Mouse (Mus musculus) intestine, embryonic 14.5 days (tissue): Measurements from ENCODE around the gene Reln. TPM values are rescaled to one million over a fixed set of nuclear protein-coding genes. Genes with fewer than 3 reads are reported as not detected.

ENCODE experiments used
- ATAC-seq: fragments of 200-750 bp; cut with Nextera tagmentation; replicated peaks from 2 replicates; pipeline ENCODE4 v1.8.0; 2017; ENCODE audit warnings: low read depth, moderate number of reproducible peaks, moderate TSS enrichment, moderate library complexity; ENCODE audit not compliant: low FRiP score, low TSS enrichment
- DNase-seq: peaks from one replicate; pipeline ENCODE4 v3.0.0-alpha.2; 2018; ENCODE audit warnings: low spot score
- H3K27ac ChIP-seq: fragments of 300-500 bp; sonication (generic); 2 replicates; pipeline ENCODE4 v1.5.1; 2014; ENCODE audit warnings: low read depth, mild to moderate bottlenecking, control low read depth
- H3K27me3 ChIP-seq: fragments of 300-500 bp; sonication (generic); replicated peaks from 2 replicates; pipeline ENCODE4 v1.6.1; 2014; ENCODE audit warnings: low read length, control low read depth; ENCODE audit not compliant: control insufficient read depth, insufficient read depth
- H3K36me3 ChIP-seq: fragments of 300-500 bp; sonication (generic); 2 replicates; pipeline ENCODE4 v1.6.1; 2014; ENCODE audit warnings: low read length, control low read depth; ENCODE audit not compliant: control insufficient read depth, insufficient read depth
- H3K4me1 ChIP-seq: fragments of 300-500 bp; sonication (generic); replicated peaks from 2 replicates; pipeline ENCODE4 v1.6.1; 2014; ENCODE audit warnings: low read length, control low read depth, mixed read lengths; ENCODE audit not compliant: control insufficient read depth, insufficient read depth
- H3K4me2 ChIP-seq: fragments of 300-500 bp; sonication (generic); 2 replicates; pipeline ENCODE4 v1.6.1; 2014; ENCODE audit warnings: low read length
- H3K4me3 ChIP-seq: fragments of 300-500 bp; sonication (generic); 2 replicates; pipeline ENCODE4 v1.5.1; 2014; ENCODE audit warnings: low read depth, low read length, control low read depth, mixed read lengths
- H3K9ac ChIP-seq: fragments of 300-500 bp; sonication (generic); 2 replicates; pipeline ENCODE4 v1.6.1; 2014; ENCODE audit warnings: mild to moderate bottlenecking, low read length
- H3K9me3 ChIP-seq: fragments of 300-500 bp; sonication (generic); 2 replicates; pipeline ENCODE4 v1.6.1; 2016; ENCODE audit warnings: low read length, control low read depth; ENCODE audit not compliant: control insufficient read depth
- WGBS: fragments of 180-500 bp; shearing (Covaris S2); extraction: QIAGEN DNeasy Blood & Tissue Kit; methylation state at CpG from one replicate; pipeline ENCODE4 v1.1.7; 2014; 5-methylcytosine and 5-hydroxymethylcytosine counted together
- polyA plus RNA-seq: library from polyadenylated mRNA; unstranded; fragments of >200 nt; fragmentation: Nextera tagmentation; extraction: Ambion mirVana; gene quantifications from 2 replicates; pipeline ENCODE4 v1.2.1, GENCODE M21; 2014

Gene Reln
- polyA plus RNA-seq, 1 experiment from 2014 or later: 3.7 TPM

DNA sequence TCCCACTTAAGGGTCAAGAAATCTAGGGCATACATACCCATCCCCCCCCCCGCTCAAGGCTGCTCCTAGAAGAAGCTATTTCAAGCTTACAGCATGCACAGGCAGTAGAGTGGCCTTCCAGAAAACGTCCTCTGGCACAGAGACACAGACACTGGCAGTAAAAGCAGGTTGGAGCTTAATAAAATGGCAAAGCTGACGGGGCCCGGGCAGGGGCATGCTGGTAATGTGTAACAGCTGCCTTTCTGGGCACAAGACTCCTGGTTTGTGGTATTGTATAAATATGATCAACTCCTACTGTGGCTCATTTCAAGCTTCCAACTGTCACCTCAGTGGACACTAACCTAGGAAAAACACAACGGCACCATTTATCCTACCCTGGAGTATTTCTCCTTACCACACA, 42.2 kb downstream of the Reln start:
- H3K27me3 ChIP-seq: no peaks in the 10 kb centered on the region
- H3K4me2 ChIP-seq: no peak overlapping the region
- no peak overlapping the region for H3K4me3 ChIP-seq
- H3K4me1 ChIP-seq: no peaks in the 10 kb centered on the region
- no peaks in the 10 kb centered on the region for H3K9me3 ChIP-seq
- no peak overlapping the region for H3K27ac ChIP-seq
- ATAC-seq (no peak), DNase-seq (no peak)
- no peak overlapping the region for H3K9ac ChIP-seq
- 78% methylated on average over 5 of the region's 5 CpGs for WGBS
- H3K36me3 ChIP-seq: no peaks in the 10 kb centered on the region

DNA sequence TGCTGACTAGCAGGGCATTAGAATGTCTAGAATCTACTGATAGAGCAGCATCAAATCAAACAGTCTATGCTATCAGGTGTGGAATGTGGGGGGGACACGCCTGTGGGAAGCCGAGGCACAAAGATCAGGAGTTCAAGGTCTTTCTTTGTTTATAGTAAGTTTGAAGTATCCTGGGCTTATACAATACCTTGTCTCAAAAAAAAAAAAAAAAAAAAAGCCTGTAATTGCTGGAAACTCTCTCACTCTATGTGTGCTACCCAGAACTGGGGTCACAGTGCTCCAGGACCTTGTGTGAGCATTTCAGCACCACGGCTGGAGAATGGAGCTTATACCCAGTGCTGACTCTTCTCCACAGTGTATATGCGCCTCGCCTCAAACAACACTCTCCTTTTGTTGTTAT, 43.7 kb downstream of the Reln start:
- H3K4me1 ChIP-seq: no peaks in the 10 kb centered on the region
- H3K27me3 ChIP-seq: no peaks in the 10 kb centered on the region
- H3K9ac ChIP-seq: no peak overlapping the region
- 78% methylated on average over 5 of the region's 5 CpGs for WGBS
- DNase-seq: no peak
- ATAC-seq: no peak
- H3K36me3 ChIP-seq: no peaks in the 10 kb centered on the region
- no peak overlapping the region for H3K4me3 ChIP-seq
- no peaks in the 10 kb centered on the region for H3K9me3 ChIP-seq
- H3K27ac ChIP-seq: no peak overlapping the region
- no peak overlapping the region for H3K4me2 ChIP-seq

DNA sequence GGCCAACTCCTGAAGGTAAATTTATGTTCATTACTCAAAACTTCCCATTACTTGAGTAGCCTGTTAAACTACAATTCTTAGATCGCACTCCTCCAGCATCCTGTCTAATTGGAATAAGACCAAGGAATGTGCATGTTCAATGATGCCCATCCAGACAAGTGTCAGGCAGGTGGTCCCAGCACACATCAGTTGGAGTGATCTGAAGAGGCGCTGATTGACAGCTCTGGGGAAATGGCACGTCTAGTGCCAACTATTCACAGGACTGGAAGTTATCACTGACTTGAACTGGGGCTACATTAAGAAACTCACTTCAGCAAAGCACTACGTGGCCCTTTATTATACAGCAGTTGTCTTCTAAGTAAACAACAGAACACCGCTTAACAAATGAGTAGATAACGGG, 44.5 kb downstream of the Reln start:
- no peak overlapping the region for H3K9ac ChIP-seq
- H3K36me3 ChIP-seq: no peaks in the 10 kb centered on the region
- no peaks in the 10 kb centered on the region for H3K4me1 ChIP-seq
- no peaks in the 10 kb centered on the region for H3K9me3 ChIP-seq
- DNase-seq: no peak
- no peaks in the 10 kb centered on the region for H3K27me3 ChIP-seq
- no peak overlapping the region for H3K4me2 ChIP-seq
- H3K27ac ChIP-seq: no peak overlapping the region
- 71% methylated on average over 6 of the region's 6 CpGs for WGBS
- H3K4me3 ChIP-seq: no peak overlapping the region
- no peak for ATAC-seq

DNA sequence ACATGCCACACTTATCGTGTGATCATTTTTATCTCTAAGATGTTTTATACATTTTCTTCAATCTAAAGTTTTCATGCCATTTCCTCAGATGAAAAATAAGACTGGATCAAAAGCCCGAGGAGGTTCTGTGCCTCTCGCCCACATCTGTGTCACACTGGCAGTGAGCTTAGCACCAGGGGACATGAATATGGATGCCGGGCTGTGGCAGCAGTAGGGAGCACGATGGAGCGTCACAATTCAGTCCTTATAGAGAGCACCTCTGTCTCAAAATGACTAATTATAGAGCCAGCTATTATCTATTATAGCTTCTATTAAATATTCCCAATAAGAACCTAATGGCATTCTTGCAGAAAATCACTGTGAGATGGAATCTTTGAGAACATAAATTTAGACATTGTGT, 49.3 kb downstream of the Reln start:
- Histone ChIP-seq H3K4me2 (no peak overlapping the region), H3K27ac (no peak overlapping the region), H3K36me3 (no peaks in the 10 kb centered on the region), H3K4me3 (no peak overlapping the region), H3K9me3 (no peaks in the 10 kb centered on the region), H3K27me3 (no peaks in the 10 kb centered on the region), H3K4me1 (no peaks in the 10 kb centered on the region), H3K9ac (no peak overlapping the region)
- ATAC-seq (no peak), DNase-seq (no peak)
- WGBS: 85% methylated on average over 6 of the region's 6 CpGs

DNA sequence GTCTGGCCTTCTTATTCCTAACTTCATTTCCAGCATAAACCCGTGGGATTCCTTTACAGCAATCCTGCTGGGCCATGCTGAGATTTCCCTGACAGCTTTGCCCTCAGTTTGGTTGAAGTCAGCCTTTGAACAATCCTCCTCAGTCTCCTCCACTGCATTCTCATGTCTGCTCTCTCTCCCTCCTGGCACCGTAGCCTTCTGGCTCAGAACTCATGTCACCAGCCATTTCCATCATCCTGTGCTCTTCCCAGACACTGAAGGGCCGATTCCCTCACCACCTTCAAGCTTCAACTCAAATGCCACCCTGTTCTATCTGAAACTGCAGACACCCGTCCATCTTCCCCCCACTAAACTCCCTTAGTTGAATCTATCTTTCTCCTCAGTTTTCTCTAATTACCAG, 53.1 kb downstream of the Reln start:
- H3K4me3 ChIP-seq: no peak overlapping the region
- H3K36me3 ChIP-seq: no peaks in the 10 kb centered on the region
- ATAC-seq (no peak), DNase-seq (no peak)
- H3K27me3 ChIP-seq: no peaks in the 10 kb centered on the region
- no peaks in the 10 kb centered on the region for H3K9me3 ChIP-seq
- no peak overlapping the region for H3K4me2 ChIP-seq
- 78% methylated on average over 4 of the region's 4 CpGs for WGBS
- H3K4me1 ChIP-seq: no peaks in the 10 kb centered on the region
- H3K9ac ChIP-seq: no peak overlapping the region
- no peak overlapping the region for H3K27ac ChIP-seq

DNA sequence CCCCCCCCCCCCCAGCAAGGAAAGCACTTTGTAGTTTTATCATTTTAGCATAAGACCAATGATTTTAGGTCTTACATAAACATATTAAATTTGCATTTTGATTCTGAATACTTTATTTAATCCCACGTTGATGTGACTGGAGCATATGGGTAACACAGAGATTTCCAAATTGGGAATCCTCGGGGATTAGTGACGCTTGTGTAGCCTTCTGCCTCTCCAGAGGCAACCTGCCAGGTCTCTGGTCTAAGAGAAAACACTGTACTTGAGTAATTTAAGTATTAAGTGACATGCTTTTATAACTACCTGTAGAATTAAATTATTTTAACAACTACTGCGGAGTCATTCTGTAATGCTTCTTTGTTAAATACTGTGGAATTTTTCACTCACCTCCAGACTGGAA, 59.1 kb downstream of the Reln start:
- no peak overlapping the region for H3K9ac ChIP-seq
- ATAC-seq (no peak), DNase-seq (no peak)
- no peak overlapping the region for H3K27ac ChIP-seq
- no peaks in the 10 kb centered on the region for H3K36me3 ChIP-seq
- WGBS: 91% methylated on average over 4 of the region's 4 CpGs
- H3K27me3 ChIP-seq: no peaks in the 10 kb centered on the region
- no peaks in the 10 kb centered on the region for H3K4me1 ChIP-seq
- H3K4me3 ChIP-seq: no peak overlapping the region
- H3K4me2 ChIP-seq: no peak overlapping the region
- no peaks in the 10 kb centered on the region for H3K9me3 ChIP-seq

DNA sequence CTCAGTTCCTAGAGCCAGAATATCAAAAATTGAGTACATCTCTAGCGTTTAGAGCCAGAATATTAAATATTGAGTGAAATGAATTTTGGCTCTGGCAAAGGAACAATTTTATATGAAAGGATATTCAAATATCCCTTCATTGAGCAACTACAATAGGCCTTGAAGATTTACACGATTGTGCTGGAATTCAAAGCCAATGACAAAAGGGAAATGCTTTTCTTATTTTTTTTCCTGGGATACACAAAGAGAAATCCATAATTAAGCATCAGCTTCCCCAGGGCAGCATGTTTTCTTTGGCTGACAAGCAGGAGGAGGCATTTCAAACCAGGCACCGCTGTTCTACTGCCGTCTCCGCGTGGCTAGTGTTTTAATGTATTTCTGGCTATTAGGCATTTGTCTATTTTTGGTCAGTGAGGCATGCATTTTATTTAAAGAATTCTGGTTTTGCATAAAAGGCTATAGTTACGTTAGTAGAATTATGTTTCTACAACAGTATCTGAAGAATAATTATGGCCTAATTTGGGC, 62.3 kb downstream of the Reln start:
- Histone ChIP-seq H3K27ac (no peak overlapping the region), H3K9ac (no peak overlapping the region), H3K4me1 (no peaks in the 10 kb centered on the region), H3K9me3 (no peaks in the 10 kb centered on the region), H3K36me3 (no peaks in the 10 kb centered on the region), H3K4me2 (no peak overlapping the region), H3K27me3 (no peaks in the 10 kb centered on the region), H3K4me3 (no peak overlapping the region)
- WGBS: 83% methylated on average over 7 of the region's 7 CpGs
- ATAC-seq (no peak), DNase-seq (no peak)

DNA sequence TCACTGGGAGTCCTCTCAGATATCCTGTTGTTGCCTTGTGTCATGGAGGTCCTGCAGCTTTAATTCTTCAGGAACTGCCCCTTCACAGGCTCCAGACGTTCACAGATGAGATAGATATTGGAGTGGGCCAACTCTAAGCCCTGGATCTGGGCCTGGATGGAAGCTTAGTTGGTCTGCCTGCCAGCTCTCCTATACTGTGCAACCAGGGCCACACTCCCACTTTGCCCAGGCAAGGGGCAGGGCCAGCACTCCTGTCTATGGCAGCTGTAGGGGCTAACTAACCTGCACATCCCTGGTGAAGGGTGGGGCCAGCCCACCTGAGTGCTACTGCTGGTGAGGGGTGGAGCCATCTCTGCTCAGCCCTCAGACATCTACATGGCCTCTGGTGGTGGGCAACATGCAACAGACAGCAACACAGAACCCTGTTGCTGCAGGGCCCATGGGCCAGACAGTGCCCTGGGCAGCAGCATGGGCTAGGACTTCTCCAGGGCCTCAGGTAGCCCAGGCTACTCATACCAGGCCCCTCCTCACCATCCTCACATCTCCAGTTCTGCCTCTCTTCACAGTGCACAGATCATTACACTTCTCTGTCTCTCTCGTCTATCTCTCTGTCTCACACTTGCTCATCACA, 63.9 kb downstream of the Reln start:
- ATAC-seq (no peak), DNase-seq (no peak)

DNA sequence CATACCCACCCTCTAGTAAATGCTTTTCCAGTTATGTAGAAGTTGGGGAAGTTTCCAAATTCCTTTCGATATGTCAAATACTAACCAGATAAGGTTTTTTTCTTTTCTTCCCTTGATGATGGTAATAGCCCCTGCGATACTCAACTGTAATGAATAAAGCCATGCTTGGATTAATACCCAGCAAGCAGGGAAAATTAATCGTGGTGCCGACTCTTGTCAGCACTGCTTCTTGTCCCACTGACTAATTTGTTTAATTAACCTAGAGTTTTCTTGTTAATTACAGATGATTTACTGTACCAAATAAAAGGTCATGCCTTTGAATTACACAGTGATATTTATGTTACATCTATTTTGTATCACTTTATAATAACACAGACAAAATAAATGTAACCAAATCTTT, 65.3 kb downstream of the Reln start:
- ATAC-seq (no peak), DNase-seq (no peak)
- H3K9ac ChIP-seq: no peak overlapping the region
- H3K4me3 ChIP-seq: no peak overlapping the region
- H3K27ac ChIP-seq: no peak overlapping the region
- no peaks in the 10 kb centered on the region for H3K36me3 ChIP-seq
- no peaks in the 10 kb centered on the region for H3K27me3 ChIP-seq
- H3K4me2 ChIP-seq: no peak overlapping the region
- H3K4me1 ChIP-seq: no peaks in the 10 kb centered on the region
- WGBS: 88% methylated on average over 4 of the region's 4 CpGs
- no peaks in the 10 kb centered on the region for H3K9me3 ChIP-seq

More for the DNA sequence above, 63.9 kb downstream of the Reln start:
- Histone ChIP-seq H3K36me3 (no peaks in the 10 kb centered on the region), H3K9ac (no peak overlapping the region), H3K9me3 (no peaks in the 10 kb centered on the region), H3K27me3 (no peaks in the 10 kb centered on the region), H3K4me2 (no peak overlapping the region), H3K4me1 (no peaks in the 10 kb centered on the region), H3K27ac (no peak overlapping the region), H3K4me3 (no peak overlapping the region)
- WGBS: 66% methylated on average over 2 of the region's 2 CpGs
